Mouse (Mus musculus) embryonic facial prominence, embryonic 14.5 days (tissue): Measurements from ENCODE around the gene Tcf20. TPM values are rescaled to one million over a fixed set of nuclear protein-coding genes. Genes with fewer than 3 reads are reported as not detected.

ENCODE experiments used
- ATAC-seq: fragments of 200-750 bp; cut with Nextera tagmentation; 2 replicates; pipeline ENCODE4 v1.8.0; 2017; ENCODE audit warnings: low read depth, moderate number of reproducible peaks, moderate TSS enrichment
- DNase-seq: peaks from one replicate; pipeline ENCODE4 v3.0.0-alpha.2; 2015; ENCODE audit warnings: low spot score
- H3K27ac ChIP-seq: fragments of 300-500 bp; sonication (generic); replicated peaks from 2 replicates; pipeline ENCODE4 v1.5.1; 2014; ENCODE audit warnings: low read depth, mild to moderate bottlenecking, low read length, moderate library complexity
- H3K27me3 ChIP-seq: fragments of 300-500 bp; sonication (generic); replicated peaks from 2 replicates; pipeline ENCODE4 v1.6.1; 2014; ENCODE audit warnings: low read length; ENCODE audit not compliant: control insufficient read depth, insufficient read depth
- H3K36me3 ChIP-seq: fragments of 300-500 bp; sonication (generic); 2 replicates; pipeline ENCODE4 v1.6.1; 2014; ENCODE audit warnings: low read length, mixed read lengths; ENCODE audit not compliant: control insufficient read depth, insufficient read depth
- H3K4me1 ChIP-seq: fragments of 300-500 bp; sonication (generic); 2 replicates; pipeline ENCODE4 v1.6.1; 2014; ENCODE audit warnings: antibody characterized with exemption, low read length; ENCODE audit not compliant: control insufficient read depth, insufficient read depth
- H3K4me2 ChIP-seq: fragments of 300-500 bp; sonication (generic); 2 replicates; pipeline ENCODE4 v1.6.1; 2014; ENCODE audit warnings: low read depth, mild to moderate bottlenecking, low read length, moderate library complexity, mixed read lengths
- H3K4me3 ChIP-seq: fragments of 300-500 bp; sonication (generic); 2 replicates; pipeline ENCODE4 v1.5.1; 2014; ENCODE audit warnings: low read depth, mild to moderate bottlenecking, low read length
- H3K9ac ChIP-seq: fragments of 300-500 bp; sonication (generic); 2 replicates; pipeline ENCODE4 v1.6.1; 2014; ENCODE audit warnings: low read depth, mild to moderate bottlenecking, low read length, moderate library complexity, mixed read lengths
- H3K9me3 ChIP-seq: fragments of 300-500 bp; sonication (generic); 2 replicates; pipeline ENCODE4 v1.6.1; 2016; ENCODE audit warnings: low read length; ENCODE audit not compliant: control insufficient read depth
- WGBS: fragments of 180-500 bp; shearing (Covaris S2); extraction: QIAGEN DNeasy Blood & Tissue Kit; methylation state at CpG from one replicate; pipeline ENCODE4 v1.1.7; 2014; 5-methylcytosine and 5-hydroxymethylcytosine counted together
- polyA plus RNA-seq: library from polyadenylated mRNA; unstranded; fragments of >200 nt; fragmentation: Nextera tagmentation; extraction: Ambion mirVana; gene quantifications from 2 replicates; pipeline ENCODE4 v1.2.1, GENCODE M21; 2014

Tcf20 gene
- polyA plus RNA-seq, 1 experiment from 2014 or later = 11.3 TPM

DNA sequence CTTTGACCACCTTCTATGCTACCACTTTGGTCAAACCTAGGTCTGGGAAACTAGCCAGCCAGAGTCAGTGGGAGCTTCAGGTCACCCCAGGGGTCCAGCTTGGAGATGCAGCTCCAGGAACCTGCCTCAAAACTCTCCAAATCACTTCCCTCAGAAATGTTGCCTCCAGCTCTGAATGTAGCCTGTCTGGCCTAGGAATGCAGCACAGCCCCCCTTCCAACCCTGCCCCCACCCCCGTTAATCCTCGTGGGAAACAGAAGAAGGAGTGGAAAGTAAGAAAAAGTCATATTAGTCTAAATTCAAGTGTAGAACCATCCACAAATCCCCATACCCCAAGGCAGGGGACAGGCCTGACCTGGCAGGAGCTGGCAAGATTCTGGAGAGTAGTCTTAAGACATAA is 79.2 kb downstream of the Tcf20 start:
- H3K4me2 ChIP-seq = no peak overlapping the region
- ATAC-seq (no peak), DNase-seq (no peak)
- H3K27me3 ChIP-seq = peaks cover 11% of the 10 kb centered on the region; the same call in 1 of the 2 replicates
- H3K9me3 ChIP-seq = no peaks in the 10 kb centered on the region
- no peak overlapping the region for H3K4me3 ChIP-seq
- no peaks in the 10 kb centered on the region for H3K36me3 ChIP-seq
- no peak overlapping the region for H3K27ac ChIP-seq
- peaks cover 31% of the 10 kb centered on the region for H3K4me1 ChIP-seq
- WGBS = 7% methylated on average over 2 of the region's 2 CpGs
- no peak overlapping the region for H3K9ac ChIP-seq

- H3K4me3 ChIP-seq = no peak overlapping the region
- no peaks in the 10 kb centered on the region for H3K27me3 ChIP-seq
- H3K4me2 ChIP-seq = no peak overlapping the region
- DNase-seq = no peak
- peak; percentile 9; the same call in 1 of the 2 replicates for ATAC-seq
- H3K36me3 ChIP-seq = no peaks in the 10 kb centered on the region
- no peaks in the 10 kb centered on the region for H3K9me3 ChIP-seq
- WGBS = 75% methylated on average over 5 of the region's 5 CpGs
- H3K9ac ChIP-seq = no peak overlapping the region
- no peak overlapping the region for H3K27ac ChIP-seq
- H3K4me1 ChIP-seq = peaks cover 28% of the 10 kb centered on the region
These were observed 80.4 kb downstream of the Tcf20 start for GRCm38 (mm10) chr15:82907306-82907705.

GRCm38 (mm10) chr15:82906574-82907061 is 81.1 kb downstream of the Tcf20 start:
- Histone ChIP-seq H3K9me3 (no peaks in the 10 kb centered on the region), H3K27me3 (no peaks in the 10 kb centered on the region), H3K4me1 (peaks cover 26% of the 10 kb centered on the region), H3K36me3 (no peaks in the 10 kb centered on the region), H3K4me3 (no peak overlapping the region), H3K9ac (no peak overlapping the region), H3K4me2 (no peak overlapping the region), H3K27ac (no peak overlapping the region; the same call in 1 of the 2 replicates)
- DNase-seq (no peak), ATAC-seq (no peak; the same call in 1 of the 2 replicates)
- WGBS = 37% methylated on average over 7 of the region's 7 CpGs

GRCm38 (mm10) chr15:82905431-82906395 is 82.0 kb downstream of the Tcf20 start:
- DNase-seq (no peak), ATAC-seq (no peak)
- H3K9me3 ChIP-seq = no peaks in the 10 kb centered on the region
- no peaks in the 10 kb centered on the region for H3K36me3 ChIP-seq
- 70% methylated on average over 8 of the region's 8 CpGs for WGBS
- peaks cover 27% of the 10 kb centered on the region for H3K4me1 ChIP-seq
- H3K4me2 ChIP-seq = no peak overlapping the region
- no peaks in the 10 kb centered on the region for H3K27me3 ChIP-seq
- H3K4me3 ChIP-seq = no peak overlapping the region
- no peak overlapping the region for H3K27ac ChIP-seq
- H3K9ac ChIP-seq = no peak overlapping the region

GRCm38 (mm10) chr15:82904526-82904925 is 83.1 kb downstream of the Tcf20 start:
- Histone ChIP-seq H3K27me3 (no peaks in the 10 kb centered on the region), H3K27ac (no peak overlapping the region), H3K4me3 (no peak overlapping the region), H3K4me2 (no peak overlapping the region), H3K9me3 (no peaks in the 10 kb centered on the region), H3K9ac (no peak overlapping the region; the same call in 1 of the 2 replicates), H3K36me3 (no peaks in the 10 kb centered on the region), H3K4me1 (peaks cover 33% of the 10 kb centered on the region)
- 42% methylated on average over 7 of the region's 7 CpGs for WGBS
- no peak for DNase-seq
- no peak for ATAC-seq

DNA sequence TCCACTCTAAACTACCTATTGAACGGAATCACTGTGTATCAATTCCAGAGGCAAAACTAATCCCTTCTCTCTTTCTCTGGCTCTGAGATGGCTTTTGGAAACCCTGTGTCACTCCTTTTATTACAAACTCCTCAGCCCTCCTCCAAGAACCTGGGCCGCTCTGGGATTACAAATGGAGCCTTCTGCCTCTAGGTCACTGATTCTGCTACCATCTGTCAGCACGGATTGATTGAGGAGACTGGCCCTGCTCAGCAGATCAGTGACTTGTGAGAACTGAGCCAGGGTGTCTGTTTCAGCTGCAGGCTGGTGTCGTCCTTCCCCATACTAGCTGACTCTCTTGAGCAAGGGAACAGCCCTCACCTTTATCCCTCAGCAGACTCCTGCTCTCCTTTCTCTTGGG is 85.2 kb downstream of the Tcf20 start:
- Histone ChIP-seq H3K4me3 (no peak overlapping the region), H3K9me3 (no peaks in the 10 kb centered on the region), H3K4me1 (peaks cover 29% of the 10 kb centered on the region), H3K27me3 (no peaks in the 10 kb centered on the region), H3K4me2 (no peak overlapping the region), H3K9ac (no peak overlapping the region), H3K36me3 (no peaks in the 10 kb centered on the region), H3K27ac (no peak overlapping the region)
- ATAC-seq = no peak
- no peak for DNase-seq
- WGBS = 42% methylated on average over 4 of the region's 4 CpGs

DNA sequence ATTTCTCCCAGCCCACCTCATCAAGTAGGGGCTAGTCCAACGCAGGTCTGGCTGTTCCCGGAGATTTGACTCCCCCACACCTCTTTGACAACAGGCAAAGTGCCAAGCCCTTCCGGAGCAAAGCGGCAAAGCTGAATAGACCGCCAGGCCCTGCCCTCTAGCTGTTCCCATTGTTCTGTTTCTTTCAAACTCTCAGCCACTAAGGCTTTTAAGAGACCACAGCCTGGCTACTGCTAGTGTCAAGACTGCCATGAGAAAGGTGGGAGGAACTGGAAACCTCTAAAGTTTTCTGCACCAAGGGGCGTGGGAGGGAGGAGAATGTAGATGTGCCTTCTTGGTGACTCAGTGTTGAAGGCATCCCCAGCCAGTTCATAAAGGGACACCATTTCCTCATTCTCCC is 86.4 kb downstream of the Tcf20 start:
- Histone ChIP-seq H3K4me3 (no peak overlapping the region), H3K27me3 (no peaks in the 10 kb centered on the region), H3K4me2 (no peak overlapping the region), H3K36me3 (no peaks in the 10 kb centered on the region), H3K4me1 (peaks cover 30% of the 10 kb centered on the region), H3K9me3 (no peaks in the 10 kb centered on the region), H3K27ac (no peak overlapping the region), H3K9ac (no peak overlapping the region)
- 0 out of 2 replicates have a peak, but pooled peaks have one; percentile 10 for ATAC-seq
- peak; percentile 55 for DNase-seq
- WGBS = 17% methylated on average over 6 of the region's 6 CpGs

GRCm38 (mm10) chr15:82900331-82900730 is 87.3 kb downstream of the Tcf20 start:
- Histone ChIP-seq H3K4me3 (peak overlapping the region; percentile 98), H3K9ac (peak overlapping the region; percentile 61; the same call in 1 of the 2 replicates), H3K27me3 (no peaks in the 10 kb centered on the region), H3K4me2 (peak overlapping the region; percentile 86), H3K4me1 (peaks cover 30% of the 10 kb centered on the region), H3K9me3 (no peaks in the 10 kb centered on the region), H3K27ac (peak overlapping the region; percentile 45; the same call in 1 of the 2 replicates), H3K36me3 (no peaks in the 10 kb centered on the region)
- WGBS = 21% methylated on average over 3 of the region's 3 CpGs
- no peak for DNase-seq
- no peak for ATAC-seq
